Mouse (Mus musculus) lung, embryonic 16.5 days (tissue): Measurements from ENCODE around the gene Samd8. TPM values are rescaled to one million over a fixed set of nuclear protein-coding genes. Genes with fewer than 3 reads are reported as not detected.

Experiments used
- ATAC-seq: fragments of 200-750 bp; cut with Nextera tagmentation; 2 replicates; pipeline ENCODE4 v1.8.0; 2017; ENCODE audit warnings: low read depth, mild to moderate bottlenecking, moderate library complexity
- H3K27ac ChIP-seq: fragments of 300-500 bp; sonication (generic); 2 replicates; pipeline ENCODE4 v1.5.1; 2014; ENCODE audit warnings: mild to moderate bottlenecking, control low read depth, low read length
- H3K27me3 ChIP-seq: fragments of 300-500 bp; sonication (generic); 2 replicates; pipeline ENCODE4 v1.6.1; 2014; ENCODE audit warnings: low read depth, low read length, mixed read lengths; ENCODE audit not compliant: control insufficient read depth, insufficient read depth
- H3K36me3 ChIP-seq: fragments of 300-500 bp; sonication (generic); 2 replicates; pipeline ENCODE4 v1.6.1; 2014; ENCODE audit warnings: low read length; ENCODE audit not compliant: control insufficient read depth, insufficient read depth
- H3K4me1 ChIP-seq: fragments of 300-500 bp; sonication (generic); replicated peaks from 2 replicates; pipeline ENCODE4 v1.6.1; 2014; ENCODE audit warnings: low read length, mixed read lengths; ENCODE audit not compliant: control insufficient read depth, insufficient read depth
- H3K4me2 ChIP-seq: fragments of 300-500 bp; sonication (generic); 2 replicates; pipeline ENCODE4 v1.6.1; 2014; ENCODE audit warnings: low read depth, low read length, control low read depth
- H3K4me3 ChIP-seq: fragments of 300-500 bp; sonication (generic); 2 replicates; pipeline ENCODE4 v1.5.1; 2014; ENCODE audit warnings: mild to moderate bottlenecking, low read length, control low read depth
- H3K9ac ChIP-seq: fragments of 300-500 bp; sonication (generic); 2 replicates; pipeline ENCODE4 v1.6.1; 2014; ENCODE audit warnings: low read length, control low read depth
- H3K9me3 ChIP-seq: fragments of 300-500 bp; sonication (generic); 2 replicates; pipeline ENCODE4 v1.6.1; 2016; ENCODE audit warnings: low read length; ENCODE audit not compliant: control insufficient read depth
- whole genome bisulfite sequencing: fragments of 180-500 bp; shearing (Covaris S2); extraction: QIAGEN DNeasy Blood & Tissue Kit; methylation state at CpG from one replicate; pipeline ENCODE4 v1.1.7; 2014; 5-methylcytosine and 5-hydroxymethylcytosine counted together
- polyA plus RNA-seq: library from polyadenylated mRNA; unstranded; fragments of >200 nt; fragmentation: Nextera tagmentation; extraction: Ambion mirVana; gene quantifications from 2 replicates; pipeline ENCODE4 v1.2.1, GENCODE M21; 2015

Samd8 gene
- polyA plus RNA-seq, 1 experiment from 2014 or later = 7.2 TPM

DNA sequence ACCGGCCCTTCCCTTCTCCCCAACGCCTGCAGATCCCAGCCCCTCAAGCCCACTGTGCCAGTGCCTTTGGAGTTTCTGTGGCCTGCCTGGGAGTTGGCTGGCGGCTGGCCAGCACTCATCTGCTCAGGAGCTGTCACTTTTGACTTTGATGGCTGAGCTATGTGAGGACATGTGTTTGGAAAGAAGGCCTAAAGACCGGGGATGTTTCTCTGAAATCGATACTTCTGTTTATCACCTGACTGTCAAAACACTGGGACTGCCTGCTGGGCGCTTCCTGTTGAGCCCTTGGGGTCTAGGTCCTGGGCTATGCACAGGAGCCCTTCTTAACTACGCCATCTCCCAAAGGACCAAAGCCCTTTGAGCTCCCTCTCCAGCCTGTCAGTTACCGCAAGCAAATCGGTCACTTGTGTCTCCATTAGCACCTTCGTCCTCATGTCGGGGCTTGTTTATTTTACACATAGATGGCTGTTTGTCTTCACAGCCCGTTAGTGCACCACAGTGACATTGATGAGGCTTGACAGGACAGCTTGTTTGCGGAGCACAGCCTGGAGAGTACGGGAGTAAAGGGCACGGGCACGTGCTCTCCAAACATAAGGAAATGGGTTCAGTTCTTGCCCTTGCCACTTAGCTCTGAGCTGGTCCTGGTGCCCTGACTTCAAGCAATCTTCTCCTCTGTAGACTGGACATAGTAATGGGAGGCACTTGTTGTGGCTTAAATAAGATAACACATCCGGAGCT, 30.5 kb upstream of the Samd8 start:
- Histone ChIP-seq H3K36me3 (no peaks in the 10 kb centered on the region), H3K4me2 (no peak overlapping the region), H3K27ac (no peak overlapping the region), H3K4me3 (no peak overlapping the region), H3K9me3 (no peaks in the 10 kb centered on the region), H3K27me3 (no peaks in the 10 kb centered on the region), H3K4me1 (peaks cover 5% of the 10 kb centered on the region; the same call in 1 of the 2 replicates), H3K9ac (no peak overlapping the region)
- 12% methylated on average over 17 of the region's 17 CpGs for WGBS
- ATAC-seq = no peak

DNA sequence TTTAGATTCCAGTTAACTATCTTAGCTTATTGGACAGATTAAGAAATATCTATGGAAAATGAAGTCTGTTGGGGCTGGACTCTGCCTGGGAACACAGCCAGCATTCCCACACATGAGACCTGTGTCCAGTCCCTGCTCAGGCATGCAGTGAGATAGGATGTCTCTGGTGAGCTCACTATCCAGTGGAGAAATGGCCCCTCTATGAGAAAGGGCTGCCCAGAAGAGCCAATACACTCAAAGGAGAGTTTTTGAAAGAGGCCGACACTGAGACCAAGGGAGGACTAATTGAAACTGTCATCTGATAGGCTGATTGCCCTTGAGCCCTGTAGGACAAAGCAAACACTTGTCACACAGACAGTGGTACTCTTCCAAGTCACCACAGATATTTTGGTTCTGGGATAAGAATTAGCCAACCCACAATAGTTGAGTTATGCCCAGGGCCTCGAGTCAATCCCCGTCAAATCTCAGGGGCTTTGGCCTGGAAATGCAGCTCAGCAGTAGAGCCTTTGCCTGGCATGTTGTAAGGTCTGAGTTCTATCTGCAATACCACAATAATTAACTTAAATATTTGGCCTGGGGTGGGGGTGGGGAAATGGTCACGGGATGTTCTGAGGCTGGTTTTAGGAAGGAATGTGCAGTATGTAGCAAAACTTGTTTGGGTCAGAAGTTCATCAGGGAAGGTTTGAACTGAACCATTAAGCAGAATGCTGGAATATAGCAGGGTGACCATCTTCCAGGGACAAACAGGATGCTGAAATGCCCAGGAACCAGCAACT, 29.7 kb upstream of the Samd8 start:
- no peaks in the 10 kb centered on the region for H3K36me3 ChIP-seq

DNA sequence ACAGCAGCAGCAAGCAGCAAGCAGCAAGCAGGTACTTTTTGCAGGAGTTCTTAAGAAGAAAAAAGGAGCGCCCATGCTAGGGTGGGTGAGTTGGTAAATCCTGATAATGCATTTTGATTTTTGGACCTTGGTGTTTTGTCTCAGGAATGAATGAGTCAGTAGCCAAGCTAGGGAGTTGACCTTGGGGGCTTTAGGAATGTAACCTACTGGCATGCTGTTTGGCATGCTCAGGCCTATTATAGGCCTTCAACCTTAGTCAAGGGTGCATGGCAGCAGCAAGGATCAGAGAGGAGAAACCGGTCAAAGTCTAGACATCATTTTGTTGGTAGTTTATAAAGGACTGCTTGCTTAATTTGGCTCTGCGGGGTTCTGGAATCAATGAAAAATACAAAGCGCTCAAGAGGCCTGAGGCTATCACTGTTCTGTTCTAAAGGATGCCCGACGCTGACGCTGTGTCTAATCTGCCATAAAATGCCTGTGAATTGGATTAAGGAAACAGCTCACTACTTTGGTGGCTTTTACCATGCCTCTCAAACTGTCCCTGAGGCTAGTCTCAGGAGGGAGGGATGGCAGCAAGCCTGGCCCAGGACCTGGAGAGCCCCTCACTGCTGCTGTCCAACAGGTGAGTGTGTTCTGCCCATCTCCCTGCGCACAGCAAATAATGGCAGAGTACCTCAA, 28.2 kb upstream of the Samd8 start:
- WGBS = 91% methylated on average over 8 of the region's 8 CpGs
- H3K4me3 ChIP-seq = no peak overlapping the region
- peaks cover 5% of the 10 kb centered on the region; the same call in 1 of the 2 replicates for H3K4me1 ChIP-seq
- H3K4me2 ChIP-seq = no peak overlapping the region
- no peaks in the 10 kb centered on the region for H3K36me3 ChIP-seq
- no peaks in the 10 kb centered on the region for H3K9me3 ChIP-seq
- ATAC-seq = no peak
- H3K27me3 ChIP-seq = no peaks in the 10 kb centered on the region
- no peak overlapping the region for H3K9ac ChIP-seq
- H3K27ac ChIP-seq = no peak overlapping the region

More for the DNA sequence above, 29.7 kb upstream of the Samd8 start:
- no peaks in the 10 kb centered on the region for H3K27me3 ChIP-seq
- H3K9me3 ChIP-seq = no peaks in the 10 kb centered on the region
- 57% methylated on average over 4 of the region's 4 CpGs for WGBS
- H3K4me3 ChIP-seq = no peak overlapping the region
- H3K9ac ChIP-seq = no peak overlapping the region
- H3K27ac ChIP-seq = no peak overlapping the region
- peaks cover 5% of the 10 kb centered on the region; the same call in 1 of the 2 replicates for H3K4me1 ChIP-seq
- H3K4me2 ChIP-seq = no peak overlapping the region
- ATAC-seq = no peak

DNA sequence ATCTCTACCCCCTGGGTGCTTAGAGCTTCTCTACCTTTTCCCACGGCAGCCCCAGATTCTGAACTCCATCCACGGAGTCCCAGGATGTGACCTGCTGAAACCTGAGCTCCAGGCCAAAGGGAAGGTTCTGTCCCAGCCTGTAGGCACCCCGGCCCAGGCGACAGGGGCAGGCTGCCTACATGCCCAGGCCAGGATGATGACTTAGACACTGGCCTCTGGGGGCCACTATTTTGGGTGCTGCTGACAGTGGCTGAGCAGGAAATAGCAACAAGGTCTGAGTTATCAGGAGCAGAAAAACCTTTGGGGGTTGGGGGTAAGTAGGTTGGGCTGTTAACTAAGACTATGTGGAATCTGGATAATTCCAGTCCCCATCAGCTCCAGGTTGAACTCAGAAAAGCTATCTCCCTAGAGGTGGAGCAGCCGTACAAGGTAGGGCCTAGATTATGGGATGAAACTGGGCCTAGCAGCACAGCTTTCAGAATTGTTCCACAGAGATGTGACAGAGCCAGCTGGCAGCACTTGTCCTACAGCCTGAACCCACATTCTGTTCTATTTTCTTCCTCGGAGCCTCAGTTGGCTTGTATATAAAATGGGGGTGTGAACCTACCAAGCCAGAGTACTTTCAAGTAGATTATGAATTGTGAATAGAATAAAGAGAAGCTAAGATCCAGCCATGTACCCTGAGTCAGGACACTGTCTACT, 21.1 kb upstream of the Samd8 start:
- 64% methylated on average over 6 of the region's 6 CpGs for WGBS
- ATAC-seq = no peak
- Histone ChIP-seq H3K27ac (no peak overlapping the region), H3K36me3 (no peaks in the 10 kb centered on the region), H3K4me3 (no peak overlapping the region), H3K4me2 (no peak overlapping the region), H3K4me1 (no peaks in the 10 kb centered on the region), H3K9ac (no peak overlapping the region), H3K27me3 (no peaks in the 10 kb centered on the region), H3K9me3 (no peaks in the 10 kb centered on the region; the same call in 1 of the 2 replicates)

DNA sequence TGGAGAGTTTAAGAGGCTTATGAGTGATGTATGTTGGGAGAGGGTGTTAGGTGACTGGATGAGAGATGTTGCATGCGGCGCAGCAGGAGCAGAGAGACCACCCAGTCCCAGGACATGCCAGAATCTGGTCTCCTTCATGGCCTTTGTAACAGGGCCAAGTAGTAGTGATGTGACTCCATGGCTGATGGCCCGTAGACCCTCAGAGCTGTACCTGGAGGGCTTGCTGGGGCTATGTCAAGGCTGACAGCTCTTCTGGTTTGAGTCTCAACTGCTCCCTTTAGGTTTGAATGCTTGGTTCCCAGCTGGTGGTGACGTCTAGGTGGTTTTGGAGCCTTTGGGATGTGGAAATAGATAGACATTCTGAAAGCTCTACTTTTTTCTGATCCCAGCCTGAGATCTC, 20.4 kb upstream of the Samd8 start:
- no peaks in the 10 kb centered on the region for H3K36me3 ChIP-seq
- H3K4me1 ChIP-seq = no peaks in the 10 kb centered on the region
- no peak overlapping the region for H3K4me3 ChIP-seq
- no peaks in the 10 kb centered on the region; the same call in 1 of the 2 replicates for H3K9me3 ChIP-seq
- H3K27ac ChIP-seq = no peak overlapping the region
- no peak for ATAC-seq
- H3K9ac ChIP-seq = no peak overlapping the region
- H3K27me3 ChIP-seq = no peaks in the 10 kb centered on the region
- 85% methylated on average over 4 of the region's 4 CpGs for WGBS
- H3K4me2 ChIP-seq = no peak overlapping the region

DNA sequence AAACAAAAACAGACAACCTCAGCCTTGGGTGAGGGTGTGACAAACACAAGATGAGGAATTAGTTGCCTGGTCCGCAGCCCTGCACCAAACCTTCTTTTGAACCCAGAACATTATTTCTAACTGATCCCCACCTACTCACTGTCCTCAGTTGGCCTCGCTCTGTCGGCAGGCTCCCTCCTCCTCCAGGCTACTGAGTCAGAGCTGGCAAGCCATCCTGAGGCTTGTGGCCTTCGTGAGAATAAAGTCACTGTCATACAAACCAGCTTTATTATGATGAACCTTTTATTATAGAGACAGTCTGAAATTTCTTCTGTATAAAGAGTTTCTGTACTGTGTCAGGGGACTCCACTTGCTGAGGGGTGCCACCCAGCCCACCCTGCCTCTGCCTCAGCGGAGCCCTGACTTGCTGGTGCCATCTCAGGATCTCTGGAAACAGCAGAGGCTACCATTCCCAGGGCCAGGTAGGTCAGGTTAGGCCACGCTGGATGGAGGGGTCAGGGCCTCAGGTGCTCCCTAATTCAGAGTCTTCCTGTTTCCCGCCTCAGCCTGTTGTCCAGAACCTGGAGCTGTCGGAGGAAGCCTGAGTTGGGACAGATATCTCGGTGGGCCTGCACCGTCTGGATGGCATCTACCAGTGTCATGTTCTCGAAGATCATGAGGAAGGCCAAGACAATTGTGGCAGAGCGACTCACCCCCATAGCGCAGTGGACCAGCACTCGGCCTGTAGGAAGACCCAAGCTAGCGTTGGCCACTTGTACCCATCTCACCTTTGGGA, 17.0 kb upstream of the Samd8 start:
- no peak for ATAC-seq

DNA sequence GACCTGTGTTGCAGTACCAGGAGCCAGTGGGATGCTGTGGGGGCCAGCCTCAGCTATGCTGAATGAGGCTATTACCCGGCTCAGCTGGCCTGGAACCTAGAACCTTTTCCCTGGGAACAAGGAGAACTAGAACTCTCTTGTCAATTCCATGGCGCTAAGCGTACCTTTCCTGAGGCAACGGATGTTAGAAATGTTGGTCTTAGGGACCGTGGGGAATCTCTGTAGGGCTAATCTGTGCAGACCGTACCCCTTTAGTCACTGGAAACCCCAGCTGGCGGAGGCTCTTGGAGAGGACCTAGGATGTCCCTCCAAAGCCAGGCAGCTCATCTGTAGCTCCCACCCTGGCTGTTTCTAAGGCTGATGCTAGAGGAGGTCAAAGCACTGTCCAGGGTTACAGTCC, 10.0 kb upstream of the Samd8 start:
- ATAC-seq = no peak
- 94% methylated on average over 7 of the region's 7 CpGs for WGBS
- no peaks in the 10 kb centered on the region for H3K4me1 ChIP-seq
- no peak overlapping the region for H3K27ac ChIP-seq
- H3K9ac ChIP-seq = no peak overlapping the region
- H3K9me3 ChIP-seq = no peaks in the 10 kb centered on the region
- H3K4me2 ChIP-seq = no peak overlapping the region
- H3K36me3 ChIP-seq = no peaks in the 10 kb centered on the region
- H3K4me3 ChIP-seq = no peak overlapping the region
- no peaks in the 10 kb centered on the region for H3K27me3 ChIP-seq

More for the DNA sequence above, 17.0 kb upstream of the Samd8 start:
- Histone ChIP-seq H3K9me3 (no peaks in the 10 kb centered on the region; the same call in 1 of the 2 replicates), H3K4me1 (no peaks in the 10 kb centered on the region), H3K27ac (no peak overlapping the region), H3K36me3 (no peaks in the 10 kb centered on the region), H3K9ac (no peak overlapping the region), H3K27me3 (no peaks in the 10 kb centered on the region), H3K4me3 (no peak overlapping the region), H3K4me2 (no peak overlapping the region)
- 87% methylated on average over 15 of the region's 15 CpGs for WGBS

DNA sequence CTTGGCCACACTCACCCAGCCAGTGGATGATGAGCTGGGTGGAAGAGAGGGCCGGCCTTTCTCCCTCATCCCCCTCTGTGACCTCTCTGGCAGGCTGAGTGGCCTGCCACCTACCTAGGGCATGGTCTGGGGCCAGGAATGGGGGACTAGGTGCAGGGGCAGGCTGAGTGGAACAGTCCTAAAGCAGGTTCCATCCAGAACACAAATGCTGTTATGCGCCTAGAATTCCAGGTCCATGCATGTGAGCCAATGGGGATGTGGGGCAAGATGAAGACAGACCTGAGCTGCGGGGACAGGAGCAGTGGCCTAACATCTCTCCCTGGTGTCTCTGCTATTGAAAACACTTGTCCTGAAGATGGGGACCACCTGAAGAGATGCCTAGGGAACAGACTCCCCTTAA, 9.0 kb upstream of the Samd8 start:
- Histone ChIP-seq H3K4me1 (no peaks in the 10 kb centered on the region), H3K36me3 (no peaks in the 10 kb centered on the region), H3K9ac (no peak overlapping the region), H3K27ac (no peak overlapping the region), H3K27me3 (no peaks in the 10 kb centered on the region), H3K4me3 (no peak overlapping the region), H3K9me3 (no peaks in the 10 kb centered on the region), H3K4me2 (no peak overlapping the region)
- 92% methylated on average over 3 of the region's 3 CpGs for WGBS
- ATAC-seq = peak; percentile 17; the same call in 1 of the 2 replicates
